Mouse (Mus musculus): ENCODE measurements at regions not wholly inside any gene's neighbourhood (a gene's known extent, or its start where the extent isn't known, plus 50 kb on each side); places are given as distances from the start of the nearest gene placed in this dataset.

GRCm38 (mm10) chr2:174563917-174564316, 79.4 kb upstream of the Zfp831 start:
- no peak for TF ChIP-seq CTCF (IDR thresholded peaks at IDR 0.05 in 2 of 3, conservative IDR thresholded peaks at IDR 0.05 in 1 of 3; ENCODE audit: control insufficient read depth in 1 of 3, insufficient read depth in 1 of 3, low read depth in 2 of 3, low read length in 3 of 3, poor library complexity in 1 of 3, severe bottlenecking in 1 of 3)
- no peak for TF ChIP-seq POLR2A (IDR thresholded peaks at IDR 0.05; ENCODE audit: control insufficient read depth in 1 of 2, insufficient read depth in 1 of 2, low read depth in 1 of 2, low read length in 2 of 2, poor library complexity in 1 of 2)
- no peak for TF ChIP-seq RAD21 (IDR thresholded peaks at IDR 0.05; ENCODE audit: low read depth, low read length)
- TF ChIP-seq EP300 (IDR thresholded peaks at IDR 0.05; ENCODE audit: low read depth in 1 of 2, low read length in 2 of 2), result no peak
- TF ChIP-seq GATA1 (IDR thresholded peaks at IDR 0.05; ENCODE audit: low read depth, low read length), result no peak
- TF ChIP-seq ZMIZ1 (IDR thresholded peaks at IDR 0.05; ENCODE audit: low read depth, low read length), result no peak
- TF ChIP-seq ZC3H11A (IDR thresholded peaks at IDR 0.05; ENCODE audit: low read depth, low read length), result no peak
- no peak for TF ChIP-seq ZNF384 (IDR thresholded peaks at IDR 0.05; ENCODE audit: low read depth, low read length)
- TF ChIP-seq MAFK (IDR thresholded peaks at IDR 0.05; ENCODE audit: borderline replicate concordance, low read depth, low read length), result no peak
- TF ChIP-seq CHD2 (IDR thresholded peaks at IDR 0.05; ENCODE audit: low read length), result no peak
- no peak for TF ChIP-seq RCOR1 (IDR thresholded peaks at IDR 0.05; ENCODE audit: low read depth, low read length)
- no peak for TF ChIP-seq NRF1 (IDR thresholded peaks at IDR 0.05; ENCODE audit: insufficient read depth, low read depth, low read length, poor library complexity, severe bottlenecking)
- TF ChIP-seq E2F4 (IDR thresholded peaks at IDR 0.05; ENCODE audit: borderline replicate concordance, low read depth, low read length), result no peak
- TF ChIP-seq HCFC1 (IDR thresholded peaks at IDR 0.05; ENCODE audit: low read depth, low read length), result no peak

Measured in MEL (cell line).